Mouse (Mus musculus): ENCODE measurements around the gene Gm44596. TPM values are rescaled to one million over a fixed set of nuclear protein-coding genes. Genes with fewer than 3 reads are reported as not detected.

The Gm44596 gene
- total and polyA plus RNA-seq, 3 experiments: not detected

DNA sequence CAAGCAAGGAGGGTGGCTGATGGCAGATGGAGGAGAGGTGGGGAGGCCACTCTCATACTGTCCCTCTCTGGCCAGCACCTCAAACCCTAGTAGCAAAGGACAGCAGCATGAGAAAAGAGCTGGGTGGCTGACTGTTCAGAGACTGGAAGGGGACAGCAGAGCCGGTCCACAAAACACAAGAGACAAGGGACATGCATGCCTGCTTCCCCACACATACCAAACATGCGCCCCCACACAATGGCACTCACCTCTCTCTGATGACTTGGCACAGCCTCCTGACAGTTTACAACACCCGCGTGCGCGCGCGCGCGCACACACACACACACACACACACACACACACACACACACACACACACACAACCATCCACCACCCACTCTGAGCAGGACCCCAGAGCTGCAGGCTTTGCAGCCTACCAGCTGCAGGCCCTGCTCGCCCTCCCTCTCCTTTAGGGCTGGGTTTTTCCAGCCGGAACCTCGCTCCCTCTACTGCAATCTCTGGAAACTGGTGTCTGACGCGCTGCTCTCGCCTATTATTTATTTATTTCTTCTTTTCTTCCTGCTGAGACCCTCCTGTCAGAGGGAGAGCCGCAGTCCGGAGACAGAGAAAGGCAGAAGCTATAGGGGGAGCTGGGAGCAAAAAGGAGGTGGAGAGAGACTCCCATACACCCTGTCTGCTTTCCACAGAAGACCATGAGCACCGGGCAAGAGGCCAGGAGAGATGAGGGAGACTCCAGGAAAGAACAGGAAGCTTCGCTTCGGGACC lies 24.3 kb downstream of the Gm44596 start:
- Histone ChIP-seq H3K79me2 (ENCODE audit: control insufficient read depth, insufficient read depth, low read length, poor library complexity) (no peaks in the 10 kb centered on the region), H3K27me3 (ENCODE audit: control insufficient read depth in 1 of 2, insufficient read depth in 2 of 2, low read length in 2 of 2) (no peaks in the 10 kb centered on the region; a peak in 1 of 4 replicates), H3K4me3 (ENCODE audit: control insufficient read depth in 1 of 2, insufficient read depth in 1 of 2, low read depth in 2 of 2, low read length in 2 of 2) (no peak overlapping the region), H3K9me3 (replicated peaks; ENCODE audit: insufficient read depth, low read length) (no peaks in the 10 kb centered on the region), H3K36me3 (ENCODE audit: control insufficient read depth in 1 of 2, insufficient read depth in 2 of 2, low read length in 2 of 2) (no peaks in the 10 kb centered on the region), H3K27ac (ENCODE audit: control insufficient read depth, low read depth, low read length) (no peak overlapping the region), H3K4me1 (ENCODE audit: control insufficient read depth in 1 of 2, insufficient read depth in 2 of 2, low read length in 2 of 2) (no peaks in the 10 kb centered on the region), H3K9ac (ENCODE audit: control insufficient read depth, low read depth, low read length, poor library complexity, severe bottlenecking) (no peak overlapping the region)
- TF ChIP-seq CTCF (IDR thresholded peaks at IDR 0.05 in 2 of 3, conservative IDR thresholded peaks at IDR 0.05 in 1 of 3; ENCODE audit: control insufficient read depth in 1 of 3, insufficient read depth in 1 of 3, low read depth in 2 of 3, low read length in 3 of 3, poor library complexity in 1 of 3, severe bottlenecking in 1 of 3) (no peak), MYC (IDR thresholded peaks at IDR 0.05; ENCODE audit: low read depth, low read length) (no peak), HCFC1 (IDR thresholded peaks at IDR 0.05; ENCODE audit: low read depth, low read length) (no peak), MXI1 (IDR thresholded peaks at IDR 0.05; ENCODE audit: low read depth, low read length) (no peak), MAFK (IDR thresholded peaks at IDR 0.05; ENCODE audit: borderline replicate concordance, low read depth, low read length) (no peak), POLR2A (IDR thresholded peaks at IDR 0.05; ENCODE audit: control insufficient read depth in 1 of 2, insufficient read depth in 1 of 2, low read depth in 1 of 2, low read length in 2 of 2, poor library complexity in 1 of 2) (no peak), ZKSCAN1 (IDR thresholded peaks at IDR 0.05; ENCODE audit: low read depth, low read length) (no peak), ZC3H11A (IDR thresholded peaks at IDR 0.05; ENCODE audit: low read depth, low read length) (no peak), POLR2AphosphoS2 (IDR thresholded peaks at IDR 0.05; ENCODE audit: low read length) (no peak), GATA1 (IDR thresholded peaks at IDR 0.05; ENCODE audit: low read depth, low read length) (no peak)
- DNase-seq (ENCODE audit: low read depth, low spot score): no peak

DNA sequence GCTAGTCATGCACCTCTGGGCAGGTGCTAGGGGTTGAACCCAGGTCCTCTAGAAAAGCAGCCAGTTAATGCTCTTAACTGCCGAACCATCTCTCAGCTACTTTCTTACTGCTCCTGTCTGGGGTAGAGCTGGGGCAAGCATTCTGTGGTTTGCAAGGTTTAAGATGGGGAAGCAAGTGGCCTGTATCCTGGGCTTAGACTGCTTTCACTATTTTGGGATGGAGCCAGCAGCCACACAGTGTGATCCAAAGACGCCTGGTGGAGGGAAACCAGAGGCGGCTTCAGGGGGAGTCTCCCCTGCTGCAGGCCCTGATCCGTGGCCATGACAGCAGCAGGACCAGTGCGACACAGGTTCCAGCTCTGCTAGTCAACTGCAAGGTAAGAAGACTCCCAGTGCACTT lies 29.4 kb downstream of the Gm44596 start:
- no peak overlapping the region for H3K4me3 ChIP-seq (ENCODE audit: control insufficient read depth in 1 of 2, insufficient read depth in 1 of 2, low read depth in 2 of 2, low read length in 2 of 2)
- no peaks in the 10 kb centered on the region for H3K9me3 ChIP-seq (replicated peaks; ENCODE audit: insufficient read depth, low read length)
- H3K27ac ChIP-seq (ENCODE audit: control insufficient read depth, low read depth, low read length): no peak overlapping the region
- H3K4me1 ChIP-seq (ENCODE audit: control insufficient read depth in 1 of 2, insufficient read depth in 2 of 2, low read length in 2 of 2): no peaks in the 10 kb centered on the region
- H3K79me2 ChIP-seq (ENCODE audit: control insufficient read depth, insufficient read depth, low read length, poor library complexity): no peaks in the 10 kb centered on the region
- H3K9ac ChIP-seq (ENCODE audit: control insufficient read depth, low read depth, low read length, poor library complexity, severe bottlenecking): no peak overlapping the region
- H3K36me3 ChIP-seq (ENCODE audit: control insufficient read depth in 1 of 2, insufficient read depth in 2 of 2, low read length in 2 of 2): no peaks in the 10 kb centered on the region
- TF ChIP-seq TBP (IDR thresholded peaks at IDR 0.05; ENCODE audit: low read depth, low read length) (no peak), RCOR1 (IDR thresholded peaks at IDR 0.05; ENCODE audit: low read depth, low read length) (no peak), EP300 (IDR thresholded peaks at IDR 0.05; ENCODE audit: low read depth in 1 of 2, low read length in 2 of 2) (no peak), POLR2AphosphoS5 (IDR thresholded peaks at IDR 0.05; ENCODE audit: borderline replicate concordance, low read depth, low read length) (no peak), ZKSCAN1 (IDR thresholded peaks at IDR 0.05; ENCODE audit: low read depth, low read length) (no peak), UBTF (IDR thresholded peaks at IDR 0.05; ENCODE audit: borderline replicate concordance, insufficient read depth, low read depth, low read length) (no peak), MAX (IDR thresholded peaks at IDR 0.05; ENCODE audit: low read length) (no peak), USF1 (IDR thresholded peaks at IDR 0.05; ENCODE audit: low read depth, low read length) (no peak), NRF1 (IDR thresholded peaks at IDR 0.05; ENCODE audit: insufficient read depth, low read depth, low read length, poor library complexity, severe bottlenecking) (no peak), HCFC1 (IDR thresholded peaks at IDR 0.05; ENCODE audit: low read depth, low read length) (no peak), GATA1 (IDR thresholded peaks at IDR 0.05; ENCODE audit: low read depth, low read length) (no peak), USF2 (IDR thresholded peaks at IDR 0.05; ENCODE audit: borderline replicate concordance in 1 of 2, insufficient read depth in 1 of 2, low read depth in 1 of 2, low read length in 2 of 2) (no peak), MXI1 (IDR thresholded peaks at IDR 0.05; ENCODE audit: low read depth, low read length) (no peak)
- H3K27me3 ChIP-seq (ENCODE audit: control insufficient read depth in 1 of 2, insufficient read depth in 2 of 2, low read length in 2 of 2): no peaks in the 10 kb centered on the region
- no peak for DNase-seq (ENCODE audit: low read depth, low spot score)
